Mouse (Mus musculus) left cerebral cortex, postnatal 36 days (tissue): Measurements from ENCODE around the gene Pomt2. TPM values are rescaled to one million over a fixed set of nuclear protein-coding genes. Genes with fewer than 3 reads are reported as not detected.
A peak's percentile ranks its signal among the peaks of the same experiment; 100 is the strongest.
"Not testable (repeated sequence)": the region's sequence is repeated elsewhere in the genome, so short reads cannot be mapped to it uniquely, and the experiment has no call there.

Experiments used
- DNase-seq, 2 experiments: peaks; one replicate each; pipeline ENCODE4 v3.0.0; 2021 to 2022; ENCODE audit warnings: low spot score in 2 of 2, mixed read lengths in 1 of 2
- intact Hi-C: fragments of 180-260 bp; cut with DNase I; formaldehyde crosslinking; loops from one replicate; pipeline ENCODE4 v1.15.1; 2025
- total RNA-seq, 2 experiments: library from RNA; stranded (reverse); gene quantifications; 2 replicates each; pipeline ENCODE4 v1.2.3; 2021

The Pomt2 gene
- 10 to 100 TPM; 16.2 to 18.8 TPM for total RNA-seq

GRCm38 (mm10) chr12:87147395-87148089 lies at the start of gene Pomt2:
TSS of gene Pomt2 (minus strand) at chr12:87147968.
- intact Hi-C loops, result loop anchor here (5.0 kb wide), 1 partner anchor 55 kb away; the partner anchor contains the start of gene Tmed8
- peak; percentile 94 to 95 for DNase-seq

DNA sequence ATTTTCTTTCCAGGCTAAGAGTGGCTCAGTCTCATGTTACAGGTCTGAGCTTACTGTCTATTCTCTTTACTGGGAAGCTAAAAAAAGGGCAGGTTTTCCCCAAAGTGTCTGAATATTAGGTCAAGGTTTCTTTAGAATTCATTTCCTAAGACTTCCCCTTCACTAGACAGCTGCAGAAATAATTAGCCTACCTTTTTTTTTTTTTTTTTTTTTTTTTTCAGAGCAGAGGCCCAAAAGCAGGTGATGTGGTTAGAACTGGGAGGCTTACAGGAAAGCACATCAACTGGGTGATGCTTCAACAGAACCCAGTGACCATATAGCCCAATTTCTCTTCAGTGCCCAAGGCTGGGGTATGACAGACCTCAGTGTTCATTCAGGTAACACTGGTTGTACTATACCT lies 48.5 kb upstream of the Pomt2 start:
- no peak for DNase-seq
- intact Hi-C loops, result no loop called here

- intact Hi-C loops, result no loop called here
- DNase-seq, result no peak
Observed at GRCm38 (mm10) chr12:87195069-87195468, 47.3 kb upstream of the Pomt2 start.

DNA sequence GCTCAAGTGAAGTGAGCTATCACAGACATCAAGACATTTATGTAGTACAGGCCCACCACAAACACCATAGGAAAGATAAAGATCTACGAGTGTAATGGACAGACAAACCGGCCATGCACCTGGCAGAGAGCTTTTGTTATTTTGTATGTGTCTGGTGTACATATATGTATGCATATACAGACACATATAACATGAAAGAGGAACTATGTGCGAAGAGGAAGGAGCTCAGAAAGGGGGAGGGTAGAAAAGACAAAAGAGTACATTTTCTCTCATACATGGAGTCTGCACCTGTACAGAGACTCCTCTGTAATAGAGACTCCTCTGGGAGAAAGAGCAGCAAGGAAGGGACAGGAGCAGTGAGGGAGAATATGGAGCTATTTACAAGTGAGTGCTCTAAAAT lies 45.2 kb upstream of the Pomt2 start:
- intact Hi-C loops, result no loop called here

GRCm38 (mm10) chr12:87177631-87178030 lies 29.9 kb upstream of the Pomt2 start:
- intact Hi-C loops, result no loop called here
- no peak for DNase-seq

More for the DNA sequence above, 45.2 kb upstream of the Pomt2 start:
- no peak for DNase-seq

- intact Hi-C loops, result no loop called here
- DNase-seq, result no peak
Observed at GRCm38 (mm10) chr12:87175194-87175946, 27.6 kb upstream of the Pomt2 start.

DNA sequence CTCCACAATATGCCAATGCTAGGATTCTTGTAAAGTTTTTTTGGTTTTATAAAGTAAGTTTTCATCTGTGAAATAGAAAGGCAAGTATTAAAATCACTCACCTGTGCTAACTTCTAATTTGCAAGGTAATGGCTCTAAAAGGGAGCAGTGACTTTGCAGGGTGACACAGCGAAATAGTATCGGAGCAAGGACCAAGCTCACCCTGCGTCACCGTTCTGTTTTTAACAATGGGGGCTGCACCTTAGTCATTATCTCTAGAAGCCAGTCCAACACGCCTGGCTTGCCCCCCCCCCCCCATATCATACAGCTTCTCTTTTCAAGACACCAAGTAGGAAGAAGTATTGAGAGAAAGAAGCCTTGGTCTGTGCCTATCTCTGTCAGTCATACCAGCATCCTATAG lies 13.0 kb upstream of the Pomt2 start:
- intact Hi-C loops, result no loop called here
- no peak for DNase-seq

DNA sequence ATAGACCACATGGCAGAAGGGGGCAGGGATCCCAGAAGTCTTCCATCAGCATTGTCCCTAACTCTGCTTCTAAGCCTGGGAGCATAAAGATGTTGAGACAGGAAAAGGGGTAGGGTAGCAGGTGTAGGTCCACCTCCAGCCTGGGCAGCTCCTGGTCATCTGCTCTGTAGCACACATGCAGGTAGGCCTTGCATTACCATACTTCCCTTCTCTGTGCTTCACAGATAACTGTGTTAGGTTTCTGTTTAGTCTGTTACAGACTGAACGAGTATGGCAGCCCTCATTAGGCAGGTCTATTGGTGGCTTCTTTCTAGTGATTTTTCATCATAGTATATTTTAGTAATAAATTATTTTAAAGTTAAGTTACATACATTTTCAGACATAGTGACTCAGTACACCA lies 12.5 kb upstream of the Pomt2 start:
- intact Hi-C loops, result no loop called here
- DNase-seq, result no peak

GRCm38 (mm10) chr12:87158099-87158498 lies 10.3 kb upstream of the Pomt2 start:
- intact Hi-C loops, result no loop called here
- DNase-seq, result no peak

- intact Hi-C loops, result no loop called here
- no peak for DNase-seq
Observed at GRCm38 (mm10) chr12:87157361-87157760, 9.6 kb upstream of the Pomt2 start.

GRCm38 (mm10) chr12:87154448-87154847 lies 6.7 kb upstream of the Pomt2 start:
- intact Hi-C loops, result not testable (repeated sequence)

GRCm38 (mm10) chr12:87149471-87149870 lies 1.7 kb upstream of the Pomt2 start:
- DNase-seq, result no peak
- intact Hi-C loops, result loop anchor here (5.0 kb wide), 1 partner anchor 53 kb away; the partner anchor contains the start of gene Tmed8

More at GRCm38 (mm10) chr12:87154448-87154847, 6.7 kb upstream of the Pomt2 start:
- not testable (repeated sequence) for DNase-seq

- intact Hi-C loops, result loop anchor here (5.0 kb wide), 1 partner anchor 54 kb away; the partner anchor contains the start of gene Tmed8
Observed at GRCm38 (mm10) chr12:87148136-87148535, 368 bp upstream of the Pomt2 start.

DNA sequence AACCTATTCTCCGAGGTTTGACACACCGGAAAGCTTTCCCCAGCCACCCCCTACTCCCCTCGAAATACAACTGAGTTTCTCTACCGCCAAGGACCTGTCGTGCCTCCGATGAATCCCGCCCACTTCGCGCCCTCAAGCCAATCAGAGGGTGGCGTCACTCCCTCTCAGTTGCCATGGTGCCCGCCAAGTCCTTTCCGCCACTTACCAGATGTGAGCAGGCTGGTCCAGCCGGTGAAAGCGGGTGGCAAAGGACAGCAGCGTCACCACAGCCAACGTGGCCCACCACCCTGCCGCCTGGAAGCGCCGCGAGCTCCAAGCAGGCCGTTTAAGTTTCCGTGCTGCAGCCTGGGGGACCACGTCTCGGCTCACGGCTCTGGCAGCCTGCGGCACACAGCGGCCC lies 802 bp downstream of the Pomt2 start, which contains the start of gene Gstz1:
Gstz1 (plus strand) TSS at position 200 of the 400 bp plus-strand sequence.
- intact Hi-C loops, result loop anchor here (5.0 kb wide), 1 partner anchor 55 kb away; the partner anchor contains the start of gene Tmed8
- peak; percentile 85 to 88 for DNase-seq

More at GRCm38 (mm10) chr12:87148136-87148535, 368 bp upstream of the Pomt2 start:
- DNase-seq, result no peak

DNA sequence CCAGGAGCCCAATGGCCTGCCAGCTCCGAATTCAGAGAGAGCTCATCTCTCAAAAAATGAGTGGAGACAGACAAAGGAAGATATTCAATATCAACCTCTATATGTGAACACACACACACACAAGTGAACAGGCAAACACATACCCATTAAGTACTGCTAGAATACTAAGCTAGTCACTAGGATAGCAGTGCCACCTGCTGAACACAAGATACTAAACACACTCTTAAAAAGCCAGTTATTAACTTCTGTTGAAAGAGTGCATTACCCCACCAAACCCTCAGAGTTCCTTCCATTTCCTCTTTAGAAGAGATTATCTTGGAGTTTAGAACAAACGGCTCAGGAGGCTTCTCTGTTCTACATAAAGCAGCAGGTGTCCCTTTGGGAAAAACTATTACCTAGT lies 5.6 kb downstream of the Pomt2 start:
- intact Hi-C loops, result no loop called here
- DNase-seq, result no peak

- no peak for DNase-seq
- intact Hi-C loops, result no loop called here
Observed at GRCm38 (mm10) chr12:87138768-87139167, 9.0 kb downstream of the Pomt2 start.

DNA sequence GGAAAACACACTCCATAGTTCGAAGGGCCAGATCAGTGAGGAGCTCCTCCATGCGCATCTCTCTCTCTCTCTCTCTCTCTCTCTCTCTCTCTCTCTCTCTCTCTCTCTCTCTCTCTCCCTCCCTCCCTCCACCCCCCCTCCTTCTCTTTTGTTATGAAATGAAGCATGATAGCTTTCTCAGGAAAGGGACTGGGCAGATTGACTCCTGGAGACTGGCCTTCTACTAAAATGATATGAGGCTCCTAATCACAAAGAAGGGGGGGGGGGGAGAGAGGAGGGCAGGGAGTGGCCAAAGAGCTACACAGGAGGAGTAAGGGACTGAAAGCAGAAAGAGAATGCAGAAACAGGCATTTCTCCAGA lies 9.4 kb downstream of the Pomt2 start:
- DNase-seq, result no peak
- intact Hi-C loops, result no loop called here

DNA sequence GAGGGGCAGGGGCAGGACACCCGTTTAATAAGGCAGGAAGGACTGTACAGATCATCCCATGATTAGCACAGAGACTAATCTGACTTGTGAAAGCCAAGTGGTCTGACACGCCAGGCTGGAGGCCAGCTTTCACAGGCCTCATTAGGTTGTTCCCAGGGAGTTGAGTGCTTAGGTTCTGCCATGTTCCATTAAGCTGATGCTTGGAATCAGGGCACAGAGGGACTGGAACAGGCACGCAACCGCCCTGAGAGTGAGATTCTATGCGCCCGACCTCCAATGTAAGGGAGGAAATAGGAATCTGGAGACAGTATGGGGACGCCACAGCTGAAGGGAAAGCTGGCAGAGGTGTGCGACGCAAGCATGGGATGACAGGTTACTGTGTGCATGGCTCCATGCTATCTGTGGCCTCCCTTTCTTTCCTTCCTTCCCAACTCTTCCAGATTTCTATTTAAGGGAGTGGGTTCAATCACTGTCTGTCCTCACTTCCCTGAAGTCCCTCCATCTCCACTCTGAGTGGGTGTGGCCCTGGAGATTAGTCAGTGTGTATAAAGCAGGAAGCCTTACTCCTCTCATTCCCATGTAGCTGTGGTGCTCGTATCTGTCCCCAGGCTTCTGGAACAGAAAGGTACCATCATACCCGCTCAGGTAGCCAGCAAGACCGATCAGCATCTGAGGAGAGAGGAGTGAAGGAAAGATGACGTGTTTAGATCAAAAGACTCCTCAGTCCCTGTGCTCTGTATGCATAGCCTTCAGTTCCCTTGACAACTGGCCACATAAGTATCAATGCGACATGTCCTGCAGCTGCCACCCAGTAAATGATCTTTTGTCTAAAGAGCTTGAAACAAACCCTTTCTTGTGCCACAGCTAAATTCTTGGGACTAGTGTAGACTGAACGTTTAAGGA lies 10.1 kb downstream of the Pomt2 start:
- intact Hi-C loops, result no loop called here
- DNase-seq, result no peak

GRCm38 (mm10) chr12:87132784-87133183 lies 15.0 kb downstream of the Pomt2 start:
- intact Hi-C loops, result no loop called here
- no peak for DNase-seq

GRCm38 (mm10) chr12:87132210-87132609 lies 15.6 kb downstream of the Pomt2 start:
- DNase-seq, result no peak
- intact Hi-C loops, result no loop called here
